Mouse (Mus musculus) bone marrow macrophage, adult 2 months (primary cell): ENCODE results near the gene Sash3. TPM values are rescaled to one million over a fixed set of nuclear protein-coding genes. Genes with fewer than 3 reads are reported as not detected.
"Not testable (repeated sequence)": the region's sequence is repeated elsewhere in the genome, so short reads cannot be mapped to it uniquely, and the experiment has no call there.

Experiments
- H3K27ac ChIP-seq: 2 replicates; pipeline ENCODE4 v1.5.1; 2012; ENCODE audit warnings: low read depth, low read length; ENCODE audit not compliant: insufficient read depth
- H3K4me1 ChIP-seq: 2 replicates; pipeline ENCODE4 v1.6.1; 2012; ENCODE audit warnings: low read length; ENCODE audit not compliant: control insufficient read depth, insufficient read depth
- H3K4me3 ChIP-seq: 2 replicates; pipeline ENCODE4 v1.5.1; 2012; ENCODE audit warnings: mild to moderate bottlenecking, low read length, moderate library complexity; ENCODE audit not compliant: insufficient read depth
- CTCF ChIP-seq: IDR thresholded peaks from 2 replicates; pipeline ENCODE4 v1.5.1; 2012; ENCODE audit warnings: low read depth, mild to moderate bottlenecking, low read length, moderate library complexity
- POLR2A ChIP-seq: IDR thresholded peaks from 2 replicates; pipeline ENCODE4 v1.6.1; 2012; ENCODE audit warnings: mild to moderate bottlenecking, low read depth, low read length, borderline replicate concordance
- polyA plus RNA-seq: library from polyadenylated mRNA; stranded (reverse); fragments of >200 nt; gene quantifications from 2 replicates; pipeline ENCODE4 v1.2.4, GENCODE M21; 2012; ENCODE audit not compliant: missing spikeins, insufficient read depth, insufficient read length

Sash3 gene
- polyA plus RNA-seq, 1 experiment, result 69.9 TPM

- Histone ChIP-seq H3K27ac (peak overlapping the region; percentile 70), H3K4me3 (no peak overlapping the region), H3K4me1 (peaks cover 41% of the 10 kb centered on the region)
- no peak for TF ChIP-seq CTCF
- TF ChIP-seq POLR2A, result no peak
Observed at GRCm38 (mm10) chrX:48201973-48202372, 55.7 kb downstream of the Sash3 start.

GRCm38 (mm10) chrX:48202436-48202835 lies 56.2 kb downstream of the Sash3 start:
- no peak overlapping the region for H3K4me3 ChIP-seq
- peak overlapping the region; percentile 33 for H3K27ac ChIP-seq
- TF ChIP-seq CTCF (no peak), POLR2A (no peak)
- H3K4me1 ChIP-seq, result peaks cover 41% of the 10 kb centered on the region

- Histone ChIP-seq H3K27ac (no peak overlapping the region), H3K4me1 (peaks cover 41% of the 10 kb centered on the region), H3K4me3 (no peak overlapping the region)
- TF ChIP-seq POLR2A (no peak), CTCF (no peak)
Observed at GRCm38 (mm10) chrX:48202995-48203394, 56.8 kb downstream of the Sash3 start.

- H3K4me1 ChIP-seq, result peaks cover 41% of the 10 kb centered on the region
- no peak overlapping the region for H3K4me3 ChIP-seq
- H3K27ac ChIP-seq, result peak overlapping the region; percentile 69
- TF ChIP-seq POLR2A (no peak), CTCF (no peak)
Observed at GRCm38 (mm10) chrX:48203763-48204162, 57.5 kb downstream of the Sash3 start.

GRCm38 (mm10) chrX:48204469-48204868 lies 58.2 kb downstream of the Sash3 start:
- Histone ChIP-seq H3K4me3 (peak overlapping the region; percentile 28; the same call in 1 of the 2 replicates), H3K27ac (peak overlapping the region; percentile 73), H3K4me1 (peaks cover 38% of the 10 kb centered on the region)
- TF ChIP-seq POLR2A (no peak), CTCF (no peak)

GRCm38 (mm10) chrX:48207761-48208487 lies 61.7 kb downstream of the Sash3 start:
- TF ChIP-seq POLR2A (no peak), CTCF (no peak)
- peak overlapping the region; percentile 21 for H3K27ac ChIP-seq
- H3K4me1 ChIP-seq, result peaks cover 20% of the 10 kb centered on the region
- peak overlapping the region; percentile 76 for H3K4me3 ChIP-seq

- Histone ChIP-seq H3K27ac (peak within 1 kb of the TSS; percentile 86), H3K4me1 (peaks cover 12% of the 10 kb centered on the region), H3K4me3 (peak within 1 kb of the TSS; percentile 96)
- TF ChIP-seq POLR2A, result no peak
- no peak for TF ChIP-seq CTCF
Observed at GRCm38 (mm10) chrX:48208519-48209185, 62.4 kb downstream of the Sash3 start, which contains the start of gene Zdhhc9. Gene Zdhhc9 (minus strand): TSS chrX:48208878.

DNA sequence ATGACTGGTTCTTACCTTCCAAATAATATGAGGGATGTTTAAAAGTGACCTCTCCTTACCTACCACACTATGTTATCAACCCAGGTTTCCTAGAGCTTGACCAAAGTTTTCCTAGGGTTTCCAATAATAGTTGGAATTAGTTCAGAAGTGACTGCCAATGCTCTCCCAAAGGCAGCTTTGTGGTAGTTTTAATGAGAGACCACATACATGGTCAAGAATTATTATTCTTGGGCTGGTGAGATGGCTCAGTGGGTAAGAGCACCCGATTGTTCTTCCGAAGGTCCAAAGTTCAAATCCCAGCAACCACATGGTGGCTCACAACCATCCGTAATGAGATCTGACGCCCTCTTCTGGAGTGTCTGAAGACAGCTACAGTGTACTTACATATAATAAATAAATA lies 63.5 kb downstream of the Sash3 start:
- H3K4me3 ChIP-seq, H3K4me1 ChIP-seq, H3K27ac ChIP-seq: not testable (repeated sequence)

Other genes with a start within 250 kb of the Sash3 start
- gene Ocrl, start 234.0 kb upstream of the Sash3 start, polyA plus RNA-seq, result 36.9 and 37.7 TPM in 2 replicates
- 0.17 TPM in 1 of 2 replicates, not detected in the other for gene Apln, start 111.6 kb upstream of the Sash3 start, polyA plus RNA-seq
- gene Xpnpep2, start 37.7 kb upstream of the Sash3 start, polyA plus RNA-seq, result not detected in 2 replicates
- 64.6 and 77.1 TPM in 2 replicates for gene Zdhhc9, start 62.4 kb downstream of the Sash3 start, polyA plus RNA-seq
- 31.1 and 35.9 TPM in 2 replicates for gene Utp14a, start 110.4 kb downstream of the Sash3 start, polyA plus RNA-seq
- 9.6 TPM in 2 replicates for gene Bcorl1, start 194.9 kb downstream of the Sash3 start, polyA plus RNA-seq